Mouse (Mus musculus): ENCODE results near the gene Vmn2r-ps130.
"Not testable (repeated sequence)": the region's sequence is repeated elsewhere in the genome, so short reads cannot be mapped to it uniquely, and the experiment has no call there.

Vmn2r-ps130 gene

DNA sequence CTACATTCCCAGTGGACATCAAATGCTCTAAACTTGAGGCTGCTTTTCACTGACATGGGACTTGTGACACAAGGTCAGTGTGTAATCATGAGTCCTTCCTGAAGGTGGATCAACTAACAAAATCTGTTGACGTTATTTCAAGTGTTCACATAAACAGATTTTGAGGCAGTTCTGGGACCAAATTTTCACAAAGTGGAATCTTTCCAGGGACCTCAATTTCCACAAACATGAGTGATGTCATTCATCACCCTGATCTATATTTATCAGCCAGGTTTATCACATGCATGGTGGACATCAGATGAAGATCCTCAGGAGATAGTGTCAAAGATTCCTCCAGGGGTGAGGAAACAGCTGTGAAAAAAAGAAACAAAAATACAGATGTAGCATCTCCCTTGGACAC lies at the start of gene Vmn2r-ps130:
Vmn2r-ps130 (plus strand) TSS at position 301 of the 400 bp plus-strand sequence.
- not testable (repeated sequence) for DNase-seq
